Mouse (Mus musculus) small intestine, adult 2 months (tissue): ENCODE results near the gene March1.

ENCODE experiments used
- CTCF ChIP-seq: fragments of 200-500 bp; IDR thresholded peaks from 2 replicates; pipeline ENCODE4 v1.5.1; 2012; ENCODE audit warnings: low read depth, mild to moderate bottlenecking, control low read depth, inconsistent platforms, low read length, moderate library complexity, mixed read lengths; ENCODE audit not compliant: insufficient replicate concordance, insufficient read length; ENCODE audit errors: extremely low read depth
- POLR2A ChIP-seq: fragments of 200-500 bp; IDR thresholded peaks from 2 replicates; pipeline ENCODE4 v1.6.1; 2012; ENCODE audit warnings: low read depth, mild to moderate bottlenecking, control low read depth, inconsistent platforms, low read length, moderate library complexity

GRCm38 (mm10) chr8:66445351-66445750 is 827.7 kb downstream of the March1 start:
- TF ChIP-seq POLR2A (no peak), CTCF (no peak)
